Mouse (Mus musculus): ENCODE data around the gene Mier3. TPM values are rescaled to one million over a fixed set of nuclear protein-coding genes. Genes with fewer than 3 reads are reported as not detected.

Mier3 gene
- polyA plus RNA-seq, 1 experiment, result not detected

DNA sequence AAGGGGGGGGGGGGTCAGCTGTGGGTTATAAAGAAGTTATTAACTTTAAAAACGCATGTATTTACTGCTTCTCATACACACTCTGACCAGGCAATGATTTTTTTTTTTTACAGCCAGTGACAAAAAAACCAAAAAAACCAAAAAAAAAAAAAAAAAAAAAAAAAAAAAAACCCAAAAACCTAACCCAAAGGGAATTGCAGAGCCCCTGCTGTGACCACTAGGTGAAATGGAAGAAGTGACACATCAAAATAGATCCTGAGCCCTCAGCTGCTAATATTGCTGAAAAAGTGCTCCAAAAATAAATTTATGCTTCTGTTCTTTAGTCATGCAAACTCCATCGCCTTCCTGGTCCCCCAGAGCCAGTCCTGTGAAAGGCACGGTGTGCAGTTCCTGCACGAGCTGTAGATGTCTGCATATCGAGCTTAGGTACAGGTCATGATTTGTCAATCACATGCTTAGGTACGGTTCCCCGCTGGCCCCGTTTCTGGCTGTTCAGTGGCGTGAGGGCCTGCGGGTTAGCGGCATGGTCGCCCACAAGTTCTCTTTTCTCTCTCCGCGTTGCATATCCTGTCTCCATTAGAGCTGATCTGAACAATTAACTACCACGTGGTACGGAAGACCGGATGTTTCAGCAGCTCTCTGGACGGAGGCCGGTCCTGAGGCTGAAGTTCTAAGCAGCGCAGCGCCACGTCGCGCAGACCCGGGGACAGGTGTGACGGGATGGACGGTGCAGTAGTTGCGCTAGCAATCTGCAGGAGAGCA, 67.7 kb downstream of the Mier3 start:
- Histone ChIP-seq H3K4me3 (ENCODE audit: insufficient read depth, low read depth, low read length) (no peak overlapping the region), H3K4me1 (ENCODE audit: control insufficient read depth, insufficient read depth, low read length) (no peaks in the 10 kb centered on the region), H3K27ac (ENCODE audit: insufficient read depth, low read depth, low read length) (0 out of 2 replicates have a peak overlapping the region, but pooled peaks have one; percentile 15)
- TF ChIP-seq CTCF (IDR thresholded peaks at IDR 0.05; ENCODE audit: insufficient read depth, low read depth, low read length), result no peak
- WGBS, result 84% methylated on average over 28 of the region's 28 CpGs

GRCm38 (mm10) chr13:111753321-111753720, 72.5 kb downstream of the Mier3 start:
- Histone ChIP-seq H3K27ac (ENCODE audit: insufficient read depth, low read depth, low read length) (no peak overlapping the region), H3K4me1 (ENCODE audit: control insufficient read depth, insufficient read depth, low read length) (no peaks in the 10 kb centered on the region), H3K4me3 (ENCODE audit: insufficient read depth, low read depth, low read length) (no peak overlapping the region)
- WGBS, result 76% methylated on average over 6 of the region's 6 CpGs
- TF ChIP-seq POLR2A (IDR thresholded peaks at IDR 0.05; ENCODE audit: insufficient read depth, low read depth, low read length) (no peak), CTCF (IDR thresholded peaks at IDR 0.05; ENCODE audit: insufficient read depth, low read depth, low read length) (no peak)

- Histone ChIP-seq H3K4me3 (ENCODE audit: insufficient read depth, low read depth, low read length) (no peak overlapping the region), H3K4me1 (ENCODE audit: control insufficient read depth, insufficient read depth, low read length) (no peaks in the 10 kb centered on the region), H3K27ac (ENCODE audit: insufficient read depth, low read depth, low read length) (no peak overlapping the region)
- TF ChIP-seq POLR2A (IDR thresholded peaks at IDR 0.05; ENCODE audit: insufficient read depth, low read depth, low read length) (no peak), CTCF (IDR thresholded peaks at IDR 0.05; ENCODE audit: insufficient read depth, low read depth, low read length) (no peak)
- WGBS, result 95% methylated on average over 18 of the region's 18 CpGs
Measured at GRCm38 (mm10) chr13:111755377-111755776, 74.6 kb downstream of the Mier3 start.

DNA sequence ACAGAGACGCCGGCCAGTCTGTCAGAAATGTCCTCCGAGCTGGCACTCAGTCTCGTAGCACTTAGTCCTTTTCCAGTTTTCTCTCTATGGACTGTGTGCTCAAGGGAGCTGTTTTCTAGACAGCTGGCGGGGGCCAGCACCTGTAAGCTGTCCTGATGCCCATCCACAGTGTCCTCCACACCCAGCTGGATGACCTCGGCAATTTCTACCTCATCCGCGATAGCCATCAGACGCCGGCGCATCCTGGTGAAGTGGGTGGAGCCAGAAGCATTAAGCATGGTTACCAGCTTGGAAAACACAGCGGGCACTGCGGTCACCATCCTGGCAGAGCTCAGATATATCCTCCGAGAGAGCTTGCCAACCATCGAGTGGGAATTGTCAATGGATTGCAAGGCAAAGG, 75.2 kb downstream of the Mier3 start:
- Histone ChIP-seq H3K4me1 (ENCODE audit: control insufficient read depth, insufficient read depth, low read length) (no peaks in the 10 kb centered on the region), H3K4me3 (ENCODE audit: insufficient read depth, low read depth, low read length) (no peak overlapping the region), H3K27ac (ENCODE audit: insufficient read depth, low read depth, low read length) (no peak overlapping the region)
- no peak for TF ChIP-seq CTCF (IDR thresholded peaks at IDR 0.05; ENCODE audit: insufficient read depth, low read depth, low read length)
- TF ChIP-seq POLR2A (IDR thresholded peaks at IDR 0.05; ENCODE audit: insufficient read depth, low read depth, low read length), result no peak
- WGBS, result 91% methylated on average over 15 of the region's 15 CpGs

- Histone ChIP-seq H3K4me1 (ENCODE audit: control insufficient read depth, insufficient read depth, low read length) (no peaks in the 10 kb centered on the region), H3K4me3 (ENCODE audit: insufficient read depth, low read depth, low read length) (no peak overlapping the region), H3K27ac (ENCODE audit: insufficient read depth, low read depth, low read length) (no peak overlapping the region)
- no peak for TF ChIP-seq CTCF (IDR thresholded peaks at IDR 0.05; ENCODE audit: insufficient read depth, low read depth, low read length)
- TF ChIP-seq POLR2A (IDR thresholded peaks at IDR 0.05; ENCODE audit: insufficient read depth, low read depth, low read length), result no peak
- WGBS, result 90% methylated on average over 6 of the region's 6 CpGs
Measured at GRCm38 (mm10) chr13:111756986-111757385, 76.2 kb downstream of the Mier3 start.

GRCm38 (mm10) chr13:111762526-111762925, 81.7 kb downstream of the Mier3 start:
- Histone ChIP-seq H3K4me3 (ENCODE audit: insufficient read depth, low read depth, low read length) (no peak overlapping the region), H3K27ac (ENCODE audit: insufficient read depth, low read depth, low read length) (no peak overlapping the region), H3K4me1 (ENCODE audit: control insufficient read depth, insufficient read depth, low read length) (peaks cover 2% of the 10 kb centered on the region; the same call in 1 of the 2 replicates)
- 77% methylated on average over 12 of the region's 12 CpGs for WGBS
- no peak for TF ChIP-seq CTCF (IDR thresholded peaks at IDR 0.05; ENCODE audit: insufficient read depth, low read depth, low read length)
- no peak for TF ChIP-seq POLR2A (IDR thresholded peaks at IDR 0.05; ENCODE audit: insufficient read depth, low read depth, low read length)

Other genes with a start within 250 kb of the Mier3 start
- not detected in 2 replicates for gene Gpbp1, start 190.9 kb upstream of the Mier3 start, polyA plus RNA-seq (2012; ENCODE audit: insufficient read depth, insufficient read length, low replicate concordance, missing spikeins)
- not detected in 2 replicates for gene Gm49496, start 131.0 kb upstream of the Mier3 start, polyA plus RNA-seq (2012; ENCODE audit: insufficient read depth, insufficient read length, low replicate concordance, missing spikeins)
- gene Gm10198, start 88.2 kb upstream of the Mier3 start, polyA plus RNA-seq (2012; ENCODE audit: insufficient read depth, insufficient read length, low replicate concordance, missing spikeins), result not detected in 2 replicates
- gene Map3k1, start 128.0 kb downstream of the Mier3 start, polyA plus RNA-seq (2012; ENCODE audit: insufficient read depth, insufficient read length, low replicate concordance, missing spikeins), result 135 TPM in 1 of 2 replicates, not detected in the other